Mouse (Mus musculus) ES-Bruce4 (cell line): ENCODE data around the gene H3f3b. TPM values are rescaled to one million over a fixed set of nuclear protein-coding genes. Genes with fewer than 3 reads are reported as not detected.

Experiments
- H3K27ac ChIP-seq: 2 replicates; pipeline ENCODE4 v1.5.1; 2012; ENCODE audit warnings: low read length, inconsistent platforms; ENCODE audit not compliant: insufficient read depth
- H3K27me3 ChIP-seq: 2 replicates; pipeline ENCODE4 v1.6.1; 2012; ENCODE audit warnings: mild to moderate bottlenecking, low read length, inconsistent platforms; ENCODE audit not compliant: control insufficient read depth, poor library complexity, insufficient read depth, severe bottlenecking
- H3K36me3 ChIP-seq: 2 replicates; pipeline ENCODE4 v1.6.1; 2012; ENCODE audit warnings: inconsistent platforms, mild to moderate bottlenecking, low read length, moderate library complexity; ENCODE audit not compliant: control insufficient read depth, poor library complexity, insufficient read depth, severe bottlenecking
- H3K4me1 ChIP-seq: one replicate; pipeline ENCODE4 v1.8.1; 2011; ENCODE audit warnings: low read length; ENCODE audit not compliant: control insufficient read depth, insufficient read depth
- H3K4me3 ChIP-seq: 2 replicates; pipeline ENCODE4 v1.5.1; 2011; ENCODE audit warnings: low read depth, mild to moderate bottlenecking, low read length
- H3K9ac ChIP-seq: 2 replicates; pipeline ENCODE4 v1.6.1; 2012; ENCODE audit warnings: low read depth, mild to moderate bottlenecking, inconsistent platforms; ENCODE audit not compliant: poor library complexity, severe bottlenecking
- H3K9me3 ChIP-seq: replicated peaks from 2 replicates; pipeline ENCODE4 v1.6.1; 2012; ENCODE audit warnings: mild to moderate bottlenecking, low read length, inconsistent platforms; ENCODE audit not compliant: control insufficient read depth, poor library complexity, insufficient read depth, severe bottlenecking
- CTCF ChIP-seq: IDR thresholded peaks from one replicate; pipeline ENCODE4 v1.8.1; 2011; ENCODE audit warnings: low read depth, low read length
- EP300 ChIP-seq: IDR thresholded peaks from 2 replicates; pipeline ENCODE4 v1.6.1; 2011; ENCODE audit warnings: low read depth, low read length; ENCODE audit not compliant: insufficient read depth
- POLR2A ChIP-seq: IDR thresholded peaks from one replicate; pipeline ENCODE4 v1.8.1; 2011; ENCODE audit warnings: low read length; ENCODE audit not compliant: insufficient read depth
- polyA plus RNA-seq: library from polyadenylated mRNA; stranded (reverse); fragments of >200 nt; gene quantifications from 2 replicates; pipeline ENCODE4 v1.2.4, GENCODE M21; 2011; ENCODE audit warnings: low read depth; ENCODE audit not compliant: missing spikeins, insufficient read depth, insufficient read length

H3f3b gene
- polyA plus RNA-seq, 1 experiment: 457 TPM

GRCm38 (mm10) chr11:116007095-116007850 is 20.5 kb downstream of the H3f3b start:
- H3K27me3 ChIP-seq: no peaks in the 10 kb centered on the region
- H3K9ac ChIP-seq: no peak overlapping the region
- H3K4me1 ChIP-seq: peaks cover 7% of the 10 kb centered on the region
- no peak for TF ChIP-seq CTCF
- no peak for TF ChIP-seq POLR2A
- TF ChIP-seq EP300: no peak
- H3K4me3 ChIP-seq: no peak overlapping the region
- no peaks in the 10 kb centered on the region for H3K9me3 ChIP-seq
- no peak overlapping the region for H3K27ac ChIP-seq
- H3K36me3 ChIP-seq: peaks cover 25% of the 10 kb centered on the region

GRCm38 (mm10) chr11:116005701-116006419 is 21.9 kb downstream of the H3f3b start:
- TF ChIP-seq EP300 (no peak), CTCF (no peak), POLR2A (no peak)
- no peak overlapping the region for H3K9ac ChIP-seq
- no peaks in the 10 kb centered on the region for H3K9me3 ChIP-seq
- no peak overlapping the region for H3K4me3 ChIP-seq
- peaks cover 24% of the 10 kb centered on the region for H3K36me3 ChIP-seq
- no peak overlapping the region for H3K27ac ChIP-seq
- H3K27me3 ChIP-seq: no peaks in the 10 kb centered on the region
- peaks cover 7% of the 10 kb centered on the region for H3K4me1 ChIP-seq

GRCm38 (mm10) chr11:116004840-116005700 is 22.7 kb downstream of the H3f3b start:
- no peak overlapping the region for H3K27ac ChIP-seq
- no peaks in the 10 kb centered on the region for H3K27me3 ChIP-seq
- peak overlapping the region; percentile 49 for H3K9ac ChIP-seq
- TF ChIP-seq POLR2A (no peak), CTCF (peak; percentile 74), EP300 (peak; percentile 46; the same call in 1 of the 2 replicates)
- peaks cover 7% of the 10 kb centered on the region for H3K4me1 ChIP-seq
- peak overlapping the region; percentile 29 for H3K4me3 ChIP-seq
- H3K36me3 ChIP-seq: peaks cover 19% of the 10 kb centered on the region
- H3K9me3 ChIP-seq: no peaks in the 10 kb centered on the region

- Histone ChIP-seq H3K9ac (peak overlapping the region; percentile 49), H3K4me3 (peak overlapping the region; percentile 29), H3K9me3 (no peaks in the 10 kb centered on the region), H3K27ac (no peak overlapping the region), H3K36me3 (peaks cover 11% of the 10 kb centered on the region), H3K27me3 (no peaks in the 10 kb centered on the region), H3K4me1 (peaks cover 7% of the 10 kb centered on the region)
- TF ChIP-seq EP300 (no peak), CTCF (no peak), POLR2A (no peak)
These were observed 23.5 kb downstream of the H3f3b start for GRCm38 (mm10) chr11:116004186-116004823.

- Histone ChIP-seq H3K27me3 (no peaks in the 10 kb centered on the region), H3K9ac (no peak overlapping the region), H3K9me3 (no peaks in the 10 kb centered on the region), H3K4me3 (no peak overlapping the region), H3K36me3 (peaks cover 7% of the 10 kb centered on the region), H3K27ac (no peak overlapping the region), H3K4me1 (peaks cover 7% of the 10 kb centered on the region)
- TF ChIP-seq CTCF: no peak
These were observed 24.9 kb downstream of the H3f3b start for GRCm38 (mm10) chr11:116002894-116003293.
